Mouse (Mus musculus) urinary bladder, adult 2 months (tissue): Measurements from ENCODE around the gene Pde8b. TPM values are rescaled to one million over a fixed set of nuclear protein-coding genes. Genes with fewer than 3 reads are reported as not detected.

Source experiments
- DNase-seq: peaks from one replicate; pipeline ENCODE4 v3.0.0; 2022; ENCODE audit warnings: low spot score
- polyA plus RNA-seq: library from polyadenylated mRNA; depleted of rRNA; stranded (reverse); fragments of >200 nt; gene quantifications from 2 replicates; pipeline ENCODE4 v1.2.3, GENCODE M21; 2012

Pde8b gene
- polyA plus RNA-seq, 1 experiment: 2.1 TPM

DNA sequence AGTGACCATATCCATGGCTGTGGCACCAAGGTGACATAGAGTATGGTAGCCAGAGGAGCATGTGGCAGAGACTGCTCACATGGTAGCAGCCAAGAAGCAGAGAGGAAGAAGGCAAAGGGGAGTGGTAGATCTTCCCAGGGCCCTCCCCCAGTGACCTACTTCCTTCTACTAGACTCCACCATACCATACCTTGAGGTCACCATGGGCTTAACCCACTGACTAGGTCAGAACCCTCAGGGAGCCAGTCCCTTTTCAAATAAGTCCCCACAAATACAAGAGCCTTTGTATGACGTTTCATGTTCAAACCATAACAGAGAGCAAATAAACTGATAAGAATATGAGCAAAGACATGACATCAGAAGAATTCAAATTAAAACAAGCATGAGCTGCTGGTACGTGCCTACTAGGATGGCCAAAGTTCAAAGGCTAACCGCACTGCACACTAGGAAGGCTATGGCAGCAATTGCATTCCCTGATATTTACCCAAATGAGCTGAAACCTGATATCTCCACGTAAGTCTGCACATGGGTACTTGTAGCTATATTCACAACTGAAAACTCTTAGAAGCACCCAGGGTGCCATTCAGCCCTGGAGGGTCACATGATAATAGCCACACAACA, 109.6 kb downstream of the Pde8b start:
- no peak for DNase-seq

GRCm38 (mm10) chr13:95135326-95136150, 114.6 kb downstream of the Pde8b start:
- DNase-seq: no peak

GRCm38 (mm10) chr13:95131848-95132247, 118.3 kb downstream of the Pde8b start:
- no peak for DNase-seq

DNA sequence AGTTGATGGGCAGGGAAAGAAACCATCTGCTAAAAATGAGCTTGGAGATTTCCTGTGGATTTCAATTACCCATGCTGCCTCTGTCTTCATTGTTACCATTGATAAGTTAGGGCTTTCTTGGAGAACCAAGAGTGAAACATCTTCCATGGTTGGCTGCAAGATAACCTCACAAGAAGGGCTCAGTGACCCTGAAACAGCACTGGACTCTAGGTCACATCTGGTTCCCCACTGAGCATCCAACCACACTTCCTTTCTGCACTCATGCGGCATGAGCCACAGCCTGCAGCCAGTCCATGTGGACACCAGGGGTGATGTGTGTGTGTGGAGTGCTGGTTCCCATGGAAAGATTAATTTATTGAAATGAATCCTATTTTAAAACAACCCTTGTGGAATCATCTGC, 119.1 kb downstream of the Pde8b start:
- no peak for DNase-seq

DNA sequence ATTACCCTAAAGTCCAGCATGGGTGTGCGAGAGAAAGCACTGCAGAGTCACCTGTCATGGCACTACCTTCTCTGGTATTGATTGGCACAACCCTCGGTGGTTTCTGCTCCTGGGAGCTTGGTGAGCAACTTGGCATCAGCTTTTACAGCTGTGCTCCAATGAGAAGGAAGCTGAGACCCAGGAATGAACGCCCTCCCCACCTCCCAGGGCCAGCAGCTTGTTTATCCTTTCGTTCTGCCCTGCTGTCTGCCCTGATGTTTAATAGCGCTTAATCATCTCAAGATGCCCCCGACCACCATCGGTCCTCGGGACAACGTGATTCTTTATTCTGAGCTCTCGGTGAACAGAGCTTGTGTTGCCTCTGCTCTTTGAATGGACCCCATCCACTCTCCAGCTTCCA, 122.8 kb downstream of the Pde8b start:
- DNase-seq: no peak

- no peak for DNase-seq
Measured at GRCm38 (mm10) chr13:95126801-95127200, 123.3 kb downstream of the Pde8b start.

DNA sequence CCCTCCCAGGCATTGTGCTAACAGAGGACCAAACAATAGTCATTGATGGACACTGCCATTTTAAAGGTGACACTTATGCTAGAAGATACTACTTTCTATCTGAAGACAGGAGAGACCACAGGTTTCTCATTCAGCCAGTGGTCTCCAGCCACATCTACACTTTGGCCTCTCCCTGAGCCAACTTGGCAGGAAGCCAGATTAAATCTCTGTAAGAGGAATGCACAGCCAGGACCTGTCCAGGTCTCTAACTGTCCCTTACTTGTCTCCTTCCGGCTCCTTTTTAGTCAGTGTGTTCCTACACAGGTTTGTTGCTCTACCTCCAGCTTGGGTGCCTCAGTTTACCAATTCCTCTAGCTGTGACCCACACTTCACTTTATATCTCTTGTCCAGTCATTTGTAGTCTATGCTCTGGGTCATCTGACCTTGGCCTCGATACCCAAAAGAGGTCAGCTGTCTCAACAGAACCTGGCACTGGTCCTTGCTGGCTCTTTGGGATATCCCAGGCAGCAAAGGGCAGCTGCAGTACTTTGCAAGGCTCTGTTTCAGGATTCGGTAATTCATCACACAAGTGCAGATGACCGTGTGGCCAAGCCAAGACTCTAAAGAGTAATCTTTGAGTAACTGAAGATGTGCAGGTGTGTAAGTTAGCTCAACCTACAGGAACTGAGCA, 124.5 kb downstream of the Pde8b start:
- DNase-seq: no peak

DNA sequence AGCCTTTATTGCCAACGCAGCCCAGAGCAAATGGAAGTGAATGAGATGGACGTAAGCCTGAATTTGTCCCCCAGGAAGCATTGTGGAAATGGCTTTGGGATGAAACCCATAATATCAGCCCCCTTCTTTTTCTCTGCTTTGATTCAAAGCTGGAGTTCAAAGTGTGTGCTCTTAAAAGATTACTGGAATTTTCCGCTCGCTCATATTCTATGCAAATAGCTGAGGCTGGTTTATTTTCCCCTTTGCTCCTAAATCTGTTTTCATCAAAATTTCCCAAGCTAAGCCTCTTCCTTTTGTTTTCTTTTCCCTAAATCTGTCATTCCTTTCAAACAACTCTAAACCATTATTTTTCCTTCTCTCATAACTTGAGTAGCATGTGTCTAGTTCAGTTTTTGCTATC, 129.6 kb downstream of the Pde8b start:
- DNase-seq: no peak

DNA sequence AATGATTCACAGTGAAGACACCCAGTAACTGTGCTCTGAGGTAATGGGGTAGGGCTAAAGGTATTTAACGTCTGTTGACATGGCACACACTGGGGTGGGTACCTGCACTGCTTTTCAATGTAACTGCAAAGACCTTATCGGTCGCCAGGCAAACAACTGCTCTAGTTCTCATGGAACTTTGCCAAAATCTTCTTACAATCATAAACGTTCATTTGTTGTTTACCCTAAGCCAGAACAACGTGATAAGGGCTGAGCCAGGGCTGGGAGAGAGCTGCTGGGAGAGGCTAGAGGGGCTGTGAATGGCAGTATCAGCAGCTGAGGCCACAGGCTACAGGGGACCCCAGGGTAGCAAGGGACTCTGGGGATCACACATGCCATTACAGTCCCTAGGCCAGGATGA, 136.4 kb downstream of the Pde8b start:
- DNase-seq: peak; percentile 26

DNA sequence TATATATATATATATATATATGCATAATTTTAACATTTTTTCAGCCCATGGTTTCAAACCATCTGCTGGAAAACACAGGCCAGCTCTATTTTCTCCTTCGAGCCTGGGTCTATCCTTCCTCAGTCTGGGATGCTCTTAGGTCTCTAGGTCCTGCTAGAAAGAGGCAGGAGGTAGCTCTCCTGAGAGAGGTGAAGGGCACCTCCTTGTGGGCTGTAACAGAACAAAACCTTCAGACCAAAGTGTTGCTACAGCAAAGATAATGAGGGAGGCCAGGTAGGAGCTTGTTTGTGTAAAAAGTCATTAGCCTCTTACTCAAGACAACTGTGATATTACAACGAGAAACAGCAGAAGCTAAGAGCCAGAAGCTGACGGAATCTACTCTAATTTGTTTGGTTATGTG, 140.6 kb downstream of the Pde8b start:
- no peak for DNase-seq

DNA sequence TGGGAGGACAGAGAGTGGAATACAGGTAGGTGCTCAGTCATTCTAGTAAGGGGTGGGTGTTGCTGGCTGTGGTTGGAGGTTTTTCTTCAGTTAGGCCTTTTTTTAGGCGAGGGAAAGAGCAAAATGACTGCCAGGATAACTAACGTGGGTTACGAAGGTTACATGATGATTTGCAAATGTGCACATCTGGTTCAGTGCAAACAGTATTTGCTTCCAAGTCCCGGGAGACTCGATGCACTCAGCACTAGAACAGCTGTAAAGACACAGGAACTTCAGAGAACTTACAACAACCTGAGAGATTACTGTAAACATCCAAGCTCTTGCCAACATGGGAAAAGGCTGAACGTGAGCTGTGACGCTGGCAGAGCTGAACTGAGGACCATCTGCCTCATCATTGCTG, 142.1 kb downstream of the Pde8b start:
- DNase-seq: no peak

- DNase-seq: no peak
Measured at GRCm38 (mm10) chr13:95104865-95105264, 145.3 kb downstream of the Pde8b start.

DNA sequence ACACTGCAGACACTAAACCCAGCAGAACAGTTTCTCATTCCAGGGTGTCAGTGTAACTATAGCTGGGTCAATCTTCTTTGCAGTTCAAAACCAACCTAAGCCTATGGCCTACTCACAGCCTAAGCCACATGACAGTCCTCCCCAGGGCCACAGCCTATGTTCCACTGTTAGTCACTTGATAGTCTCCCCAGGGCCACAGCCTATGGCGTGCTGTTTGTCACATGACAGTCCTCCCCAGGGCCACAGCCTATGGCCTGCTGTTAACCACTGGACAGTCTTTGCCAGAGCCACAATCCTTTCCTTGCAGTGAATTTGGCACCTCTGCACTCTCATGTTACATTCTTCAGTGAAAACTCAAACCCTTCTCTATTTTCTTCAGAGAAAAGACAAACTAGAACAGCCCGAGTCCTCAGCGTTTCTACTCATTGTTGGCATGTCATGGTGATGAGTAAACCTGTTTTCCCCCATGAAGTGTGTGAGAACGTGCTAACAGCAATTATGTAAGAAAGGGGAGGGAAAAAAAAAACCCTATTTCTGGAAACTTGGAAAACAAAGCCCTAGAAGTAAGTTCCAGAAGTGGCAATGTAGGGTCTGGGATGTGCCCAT, 147.0 kb downstream of the Pde8b start:
- DNase-seq: no peak

GRCm38 (mm10) chr13:95101315-95101714, 148.8 kb downstream of the Pde8b start:
- DNase-seq: no peak

GRCm38 (mm10) chr13:95098931-95099720, 151.0 kb downstream of the Pde8b start:
- no peak for DNase-seq

DNA sequence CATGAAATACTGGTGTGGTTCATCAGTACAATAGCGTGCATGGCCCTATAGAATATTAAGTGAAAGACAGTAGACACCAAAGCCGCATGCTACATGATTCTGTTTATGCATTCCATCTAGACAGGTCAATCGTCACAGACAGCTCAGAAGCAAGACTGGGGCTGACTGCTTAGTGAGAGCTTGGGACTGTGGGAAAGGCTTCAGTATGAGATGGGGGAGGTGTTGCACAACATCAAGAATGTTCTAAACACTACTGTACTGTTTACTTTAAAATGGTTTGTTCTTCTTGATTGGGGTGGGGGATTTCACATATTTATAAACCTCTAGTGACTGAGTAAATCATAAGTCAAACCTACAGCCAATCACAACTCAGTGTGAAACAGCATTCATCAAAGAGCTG, 153.5 kb downstream of the Pde8b start:
- DNase-seq: no peak

DNA sequence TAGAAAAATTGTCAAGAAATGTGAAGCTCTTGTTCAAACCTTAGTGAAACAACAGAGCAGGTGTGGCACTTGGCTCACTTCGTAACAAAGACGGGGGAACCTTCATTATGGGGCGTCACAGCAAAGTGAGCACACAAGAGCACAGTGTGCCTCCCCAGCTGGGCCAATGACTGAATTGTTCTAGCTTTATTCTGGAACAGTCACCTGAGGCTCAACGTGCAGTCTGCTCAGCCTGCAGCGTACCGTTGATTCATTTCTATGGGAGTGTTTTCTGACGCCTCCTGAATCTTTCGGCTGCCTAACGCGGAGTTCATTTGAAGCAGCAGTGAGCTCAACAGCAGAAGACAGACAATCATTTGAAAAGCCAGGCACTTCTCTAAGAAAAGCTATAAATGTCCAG, 154.3 kb downstream of the Pde8b start:
- DNase-seq: no peak

DNA sequence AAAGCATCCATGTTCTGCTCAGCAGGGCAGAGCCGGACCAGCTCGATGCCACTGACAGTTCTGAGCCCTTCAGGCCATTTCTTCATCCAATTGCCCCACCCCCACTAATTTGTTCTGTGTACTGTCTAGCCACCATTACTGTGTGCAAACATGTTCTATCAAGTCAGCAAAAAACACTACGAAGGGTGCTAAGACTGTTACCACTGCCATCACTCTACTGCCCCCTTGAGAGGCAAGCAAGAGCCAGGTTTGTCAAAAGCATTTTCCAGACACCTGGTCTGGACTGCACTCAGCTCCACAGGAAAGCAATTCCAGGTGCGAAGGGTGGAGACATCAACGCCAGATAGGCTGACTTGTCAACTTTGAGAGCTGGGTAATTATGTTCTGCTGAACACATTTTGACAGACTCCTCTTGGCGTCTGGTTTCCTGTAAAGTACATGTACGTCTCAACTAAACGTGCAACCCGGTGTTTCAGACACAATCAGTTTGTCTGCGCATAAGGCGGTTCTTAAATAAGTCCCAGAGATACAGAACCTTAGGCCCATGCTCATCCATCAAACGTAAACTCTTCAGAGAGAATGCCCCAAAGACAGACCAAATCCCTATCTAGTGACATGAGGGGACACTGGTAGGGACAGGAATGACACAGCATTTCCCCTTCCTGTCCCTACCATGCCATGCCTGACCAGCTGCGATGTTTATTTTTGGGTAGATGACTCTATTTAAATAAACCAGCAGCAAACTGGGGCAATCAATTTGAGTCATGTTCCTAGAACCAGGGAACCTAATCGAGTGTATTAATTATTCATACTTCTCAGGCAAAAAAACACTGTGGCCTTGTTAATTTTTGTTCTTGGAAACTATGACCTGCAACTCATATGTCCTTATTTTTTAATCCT, 158.3 kb downstream of the Pde8b start:
- no peak for DNase-seq

DNA sequence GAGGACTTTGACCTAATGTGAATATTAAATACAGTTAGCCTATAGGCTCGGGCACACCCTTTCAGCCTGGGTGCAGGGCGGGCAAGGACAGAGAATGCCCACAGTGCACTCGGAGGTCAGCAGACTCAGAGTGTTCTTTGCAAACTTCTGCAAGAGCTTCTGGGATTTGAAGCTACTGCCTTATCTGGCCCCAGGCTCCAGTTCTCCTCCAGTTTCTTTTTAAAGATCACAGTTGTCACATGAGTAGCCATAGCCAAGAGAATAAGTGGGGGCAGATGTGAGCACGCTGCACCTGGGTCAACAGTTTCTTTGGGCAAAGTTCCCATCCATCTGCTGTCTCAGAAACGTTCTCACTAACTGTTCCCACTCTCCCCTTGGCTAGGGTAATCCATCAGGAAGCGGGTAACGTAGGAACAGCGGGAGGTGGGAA, 162.8 kb downstream of the Pde8b start:
- no peak for DNase-seq

DNA sequence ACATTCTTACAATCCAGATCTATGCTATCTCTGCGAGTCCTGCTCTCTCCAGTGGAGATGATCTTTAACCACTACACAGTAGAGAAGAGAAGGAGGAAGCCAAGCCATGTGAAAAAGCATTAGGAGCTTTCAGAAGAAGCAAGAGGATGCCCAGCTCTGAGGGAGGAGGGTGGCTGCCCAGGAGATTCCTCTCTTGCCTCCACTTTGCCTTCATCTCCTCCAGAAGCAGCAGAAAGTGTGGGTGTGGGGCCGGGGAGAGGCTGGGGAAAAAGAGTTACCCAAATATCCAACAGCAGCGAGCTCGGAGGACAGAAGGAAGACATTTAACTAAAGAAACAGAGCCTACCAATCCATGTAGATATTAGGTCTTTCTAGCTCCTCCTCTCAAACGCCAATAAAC, 164.1 kb downstream of the Pde8b start:
- no peak for DNase-seq

DNA sequence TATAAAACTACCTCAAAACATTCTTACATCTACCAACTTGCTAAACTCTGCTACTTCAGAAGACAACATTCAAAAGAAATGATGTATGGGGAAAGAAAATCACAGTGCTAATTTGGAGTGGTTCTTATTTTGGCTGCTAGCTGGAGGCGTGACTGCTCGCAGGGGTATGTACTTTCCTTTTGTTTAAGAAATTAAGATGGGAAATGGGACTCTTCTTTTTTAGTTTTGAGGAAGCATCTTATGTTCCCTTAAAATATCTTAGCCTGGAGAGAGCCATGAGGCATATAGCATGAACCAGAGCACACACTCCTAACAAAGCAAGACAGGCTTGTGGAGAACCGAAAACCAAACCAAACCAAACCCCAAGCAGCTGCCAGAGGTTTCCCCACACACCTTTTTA, 167.5 kb downstream of the Pde8b start:
- DNase-seq: no peak
